Mouse (Mus musculus) liver, postnatal 0 days (tissue): ENCODE data around the gene Rcan1.

ENCODE experiments used
- CTCF ChIP-seq: sonication (generic); IDR thresholded peaks from 2 replicates; pipeline ENCODE4 v1.5.1; 2016; ENCODE audit warnings: antibody characterized with exemption, low read depth
- EP300 ChIP-seq: IDR thresholded peaks from 2 replicates; pipeline ENCODE4 v1.6.1; 2016; ENCODE audit warnings: antibody characterized with exemption, low read depth, mild to moderate bottlenecking

- TF ChIP-seq CTCF (no peak), EP300 (no peak)
Observed at GRCm38 (mm10) chr16:92376976-92377375, 93.7 kb downstream of the Rcan1 start.
